Mouse (Mus musculus): ENCODE measurements around the gene D630045J12Rik. TPM values are rescaled to one million over a fixed set of nuclear protein-coding genes. Genes with fewer than 3 reads are reported as not detected.
A peak's percentile ranks its signal among the peaks of the same experiment; 100 is the strongest.

The D630045J12Rik gene
- polyA plus RNA-seq, 1 experiment from 2014 or later = 3.5 TPM

DNA sequence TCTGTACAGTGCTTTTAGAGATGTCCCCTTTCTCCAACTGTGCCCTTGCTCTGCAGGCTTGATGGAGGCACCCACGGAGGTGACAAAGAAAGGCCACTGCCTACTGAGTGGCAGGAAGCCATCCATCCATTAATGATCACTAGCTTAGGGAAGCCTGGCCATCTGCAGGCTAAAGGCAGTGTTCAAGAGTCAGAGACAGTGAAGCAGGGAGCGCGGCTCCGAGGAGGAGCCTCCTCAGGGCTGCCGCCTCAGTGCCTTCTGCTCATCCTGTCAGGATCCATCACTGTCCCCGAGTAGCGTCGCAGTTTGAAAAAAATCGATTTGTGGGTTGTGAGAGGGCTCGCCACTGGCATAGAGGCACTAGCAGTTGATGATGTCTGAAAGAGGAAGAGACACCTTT lies 105.2 kb downstream of the D630045J12Rik start:
- Histone ChIP-seq H3K27ac (no peak overlapping the region), H3K27me3 (replicated peaks) (no peaks in the 10 kb centered on the region), H3K36me3 (peaks cover 5% of the 10 kb centered on the region; the same call in 1 of the 2 replicates), H3K9me3 (no peaks in the 10 kb centered on the region), H3K4me2 (no peak overlapping the region), H3K9ac (no peak overlapping the region), H3K4me1 (peaks cover 7% of the 10 kb centered on the region; the same call in 1 of the 2 replicates), H3K4me3 (replicated peaks) (no peak overlapping the region)
- 92% methylated on average over 10 of the region's 10 CpGs for WGBS
- no peak for ATAC-seq (ENCODE audit: insufficient read depth, low FRiP score, low read depth)

DNA sequence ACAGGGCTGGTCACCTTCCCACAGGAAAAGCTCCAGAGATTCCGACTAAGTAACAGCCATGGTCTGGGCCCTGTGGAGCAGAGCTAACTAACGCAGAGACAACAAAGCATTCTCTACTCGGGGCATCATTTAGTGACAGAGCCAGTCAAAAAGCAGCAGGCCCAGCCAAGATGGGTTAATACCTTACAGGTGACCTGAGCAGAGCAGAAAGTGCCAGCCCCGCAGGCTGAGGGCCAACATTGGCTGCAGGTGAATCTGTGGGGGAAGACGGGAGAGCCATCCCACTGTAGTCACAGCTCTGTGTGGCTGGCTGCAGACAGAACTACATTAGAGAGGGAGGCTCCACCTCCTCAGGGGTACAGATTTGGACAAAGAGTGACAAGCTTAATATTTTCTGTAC lies 106.5 kb downstream of the D630045J12Rik start:
- no peak overlapping the region for H3K4me3 ChIP-seq (replicated peaks)
- 82% methylated on average over 5 of the region's 5 CpGs for WGBS
- H3K9me3 ChIP-seq = no peaks in the 10 kb centered on the region
- H3K4me1 ChIP-seq = peaks cover 7% of the 10 kb centered on the region; the same call in 1 of the 2 replicates
- no peak overlapping the region for H3K4me2 ChIP-seq
- H3K27ac ChIP-seq = no peak overlapping the region
- no peak overlapping the region for H3K9ac ChIP-seq
- no peaks in the 10 kb centered on the region for H3K27me3 ChIP-seq (replicated peaks)
- ATAC-seq (ENCODE audit: insufficient read depth, low FRiP score, low read depth) = no peak
- peaks cover 5% of the 10 kb centered on the region; the same call in 1 of the 2 replicates for H3K36me3 ChIP-seq

GRCm38 (mm10) chr6:38145463-38146065 lies 108.2 kb downstream of the D630045J12Rik start:
- Histone ChIP-seq H3K36me3 (peaks cover 5% of the 10 kb centered on the region; the same call in 1 of the 2 replicates), H3K9ac (no peak overlapping the region), H3K27me3 (replicated peaks) (no peaks in the 10 kb centered on the region), H3K4me1 (peaks cover 7% of the 10 kb centered on the region; the same call in 1 of the 2 replicates), H3K9me3 (no peaks in the 10 kb centered on the region), H3K4me2 (no peak overlapping the region), H3K27ac (peak overlapping the region; percentile 54), H3K4me3 (replicated peaks) (no peak overlapping the region)
- 66% methylated on average over 8 of the region's 8 CpGs for WGBS
- ATAC-seq (ENCODE audit: insufficient read depth, low FRiP score, low read depth) = no peak

DNA sequence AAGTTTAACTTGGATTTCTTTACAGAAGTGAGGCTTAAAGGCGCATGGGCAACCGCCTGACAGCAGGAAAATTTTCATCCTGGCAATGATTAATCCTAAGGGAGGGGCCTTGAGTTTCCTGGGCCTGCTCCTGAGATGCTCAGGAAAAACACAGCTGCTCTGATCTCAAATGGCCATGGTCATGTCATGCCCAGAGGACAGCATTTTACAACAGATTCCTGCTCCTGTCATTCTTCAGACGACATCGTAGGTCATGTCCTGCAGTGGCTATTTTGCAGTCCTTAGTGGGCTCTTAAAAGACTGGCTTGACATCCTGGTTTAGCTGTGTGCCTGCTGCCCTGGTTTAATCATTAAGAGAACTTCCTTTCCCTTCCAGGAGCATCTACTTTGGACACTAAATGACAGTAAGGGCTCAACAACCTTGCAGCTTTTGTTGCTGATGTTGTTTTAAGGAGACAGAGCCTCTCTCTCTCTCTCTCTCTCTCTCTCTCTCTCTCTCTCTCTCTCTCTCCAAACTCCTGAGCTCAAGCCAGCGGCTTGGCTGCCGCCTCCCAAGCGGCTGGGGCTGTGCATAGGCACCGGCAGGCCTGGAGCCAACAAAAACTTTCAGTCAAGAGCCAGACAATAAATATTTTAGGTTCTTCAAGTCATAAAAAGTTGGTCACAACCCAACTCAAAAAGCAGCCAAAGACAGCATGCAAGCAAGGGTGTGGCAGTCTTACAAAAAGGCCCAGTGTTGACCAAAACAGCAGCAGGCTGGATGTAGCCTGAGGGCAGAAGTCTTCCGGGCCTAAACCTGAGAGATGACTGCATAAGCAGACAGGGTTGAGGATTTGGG lies 109.4 kb downstream of the D630045J12Rik start:
- no peak overlapping the region for H3K9ac ChIP-seq
- no peaks in the 10 kb centered on the region for H3K9me3 ChIP-seq
- H3K4me2 ChIP-seq = no peak overlapping the region
- peak overlapping the region; percentile 54 for H3K27ac ChIP-seq
- H3K27me3 ChIP-seq (replicated peaks) = no peaks in the 10 kb centered on the region
- peaks cover 7% of the 10 kb centered on the region; the same call in 1 of the 2 replicates for H3K4me1 ChIP-seq
- 36% methylated on average over 9 of the region's 9 CpGs for WGBS
- H3K36me3 ChIP-seq = peaks cover 2% of the 10 kb centered on the region; the same call in 1 of the 2 replicates
- no peak overlapping the region for H3K4me3 ChIP-seq (replicated peaks)
- no peak for ATAC-seq (ENCODE audit: insufficient read depth, low FRiP score, low read depth)

GRCm38 (mm10) chr6:38140402-38140801 lies 113.4 kb downstream of the D630045J12Rik start:
- peaks cover 12% of the 10 kb centered on the region for H3K36me3 ChIP-seq
- 91% methylated on average over 9 of the region's 9 CpGs for WGBS
- H3K27me3 ChIP-seq (replicated peaks) = no peaks in the 10 kb centered on the region
- H3K9me3 ChIP-seq = no peaks in the 10 kb centered on the region
- ATAC-seq (ENCODE audit: insufficient read depth, low FRiP score, low read depth) = no peak
- H3K4me3 ChIP-seq (replicated peaks) = no peak overlapping the region
- H3K27ac ChIP-seq = no peak overlapping the region
- no peak overlapping the region for H3K9ac ChIP-seq
- H3K4me1 ChIP-seq = peaks cover 7% of the 10 kb centered on the region; the same call in 1 of the 2 replicates
- H3K4me2 ChIP-seq = no peak overlapping the region

GRCm38 (mm10) chr6:38139086-38139485 lies 114.7 kb downstream of the D630045J12Rik start:
- Histone ChIP-seq H3K4me1 (no peaks in the 10 kb centered on the region), H3K36me3 (peaks cover 12% of the 10 kb centered on the region), H3K4me2 (no peak overlapping the region), H3K9ac (no peak overlapping the region), H3K27ac (no peak overlapping the region), H3K9me3 (no peaks in the 10 kb centered on the region), H3K27me3 (replicated peaks) (no peaks in the 10 kb centered on the region), H3K4me3 (replicated peaks) (no peak overlapping the region)
- 80% methylated on average over 3 of the region's 3 CpGs for WGBS
- no peak for ATAC-seq (ENCODE audit: insufficient read depth, low FRiP score, low read depth)

GRCm38 (mm10) chr6:38134806-38135559 lies 118.8 kb downstream of the D630045J12Rik start:
- 83% methylated on average over 8 of the region's 8 CpGs for WGBS
- H3K4me1 ChIP-seq = no peaks in the 10 kb centered on the region
- no peak overlapping the region for H3K9ac ChIP-seq
- H3K4me3 ChIP-seq (replicated peaks) = no peak overlapping the region
- no peak for ATAC-seq (ENCODE audit: insufficient read depth, low FRiP score, low read depth)
- no peaks in the 10 kb centered on the region for H3K27me3 ChIP-seq (replicated peaks)
- H3K27ac ChIP-seq = no peak overlapping the region
- H3K36me3 ChIP-seq = peaks cover 16% of the 10 kb centered on the region
- H3K9me3 ChIP-seq = no peaks in the 10 kb centered on the region
- no peak overlapping the region for H3K4me2 ChIP-seq

GRCm38 (mm10) chr6:38131801-38132231 lies 122.0 kb downstream of the D630045J12Rik start:
- no peak overlapping the region for H3K27ac ChIP-seq
- H3K4me3 ChIP-seq (replicated peaks) = no peak overlapping the region
- no peaks in the 10 kb centered on the region for H3K27me3 ChIP-seq (replicated peaks)
- H3K9me3 ChIP-seq = no peaks in the 10 kb centered on the region
- no peak overlapping the region for H3K4me2 ChIP-seq
- ATAC-seq (ENCODE audit: insufficient read depth, low FRiP score, low read depth) = no peak; the same call in 1 of the 2 replicates
- WGBS = 54% methylated on average over 4 of the region's 4 CpGs
- H3K4me1 ChIP-seq = no peaks in the 10 kb centered on the region
- H3K36me3 ChIP-seq = peaks cover 23% of the 10 kb centered on the region
- H3K9ac ChIP-seq = no peak overlapping the region

DNA sequence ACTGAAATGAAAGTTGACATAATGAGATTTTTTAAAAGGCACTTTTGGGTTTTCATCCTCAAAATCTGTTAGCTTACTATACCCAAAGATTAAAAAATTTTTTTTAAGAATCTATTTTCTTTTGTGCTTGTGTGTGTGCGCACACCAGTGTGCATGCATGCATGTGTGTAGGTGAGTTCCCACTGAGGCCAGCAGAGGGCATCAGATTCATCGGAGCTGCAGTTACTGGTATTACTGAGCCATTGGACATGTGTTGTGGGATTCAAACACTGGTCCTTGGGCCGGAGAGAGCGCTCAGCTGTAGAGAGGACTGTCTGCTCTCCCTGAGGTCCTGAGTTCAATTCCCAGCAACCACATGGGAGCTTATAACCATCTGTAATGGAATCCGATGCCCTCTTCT lies 123.9 kb downstream of the D630045J12Rik start:
- WGBS = 96% methylated on average over 5 of the region's 5 CpGs
- H3K9ac ChIP-seq = no peak overlapping the region
- H3K36me3 ChIP-seq = 0 out of 2 replicates have a peak, but pooled peaks cover 12% of the 10 kb centered on the region
- no peak overlapping the region for H3K4me3 ChIP-seq (replicated peaks)
- H3K27ac ChIP-seq = no peak overlapping the region
- no peaks in the 10 kb centered on the region for H3K4me1 ChIP-seq
- no peak overlapping the region for H3K4me2 ChIP-seq
- no peak for ATAC-seq (ENCODE audit: insufficient read depth, low FRiP score, low read depth)
- no peaks in the 10 kb centered on the region for H3K27me3 ChIP-seq (replicated peaks)
- H3K9me3 ChIP-seq = no peaks in the 10 kb centered on the region

DNA sequence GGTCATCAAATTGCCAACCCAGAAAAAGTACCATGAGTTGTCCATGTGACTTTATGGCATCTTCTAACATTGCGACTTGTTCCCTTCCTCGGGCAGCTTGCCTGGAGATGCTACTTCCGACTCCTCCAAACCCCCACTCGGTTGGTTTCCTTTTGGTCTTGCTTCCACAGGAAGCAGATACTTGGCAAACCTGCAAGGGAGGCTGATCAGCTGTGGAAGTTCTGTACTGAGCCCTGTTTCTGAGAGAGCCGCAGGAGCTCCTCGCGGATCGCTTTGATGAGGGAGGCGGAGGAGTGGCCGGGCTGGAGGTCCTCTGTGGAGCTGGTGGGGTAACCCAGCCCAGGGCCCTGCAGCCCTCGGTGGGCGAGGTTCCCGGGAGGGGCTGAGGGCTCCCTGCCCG lies 125.7 kb downstream of the D630045J12Rik start:
- Histone ChIP-seq H3K4me1 (no peaks in the 10 kb centered on the region), H3K4me2 (no peak overlapping the region), H3K4me3 (replicated peaks) (no peak overlapping the region), H3K36me3 (0 out of 2 replicates have a peak, but pooled peaks cover 12% of the 10 kb centered on the region), H3K27me3 (replicated peaks) (no peaks in the 10 kb centered on the region), H3K9me3 (no peaks in the 10 kb centered on the region), H3K9ac (no peak overlapping the region), H3K27ac (no peak overlapping the region)
- ATAC-seq (ENCODE audit: insufficient read depth, low FRiP score, low read depth) = no peak
- WGBS = 82% methylated on average over 14 of the region's 14 CpGs

DNA sequence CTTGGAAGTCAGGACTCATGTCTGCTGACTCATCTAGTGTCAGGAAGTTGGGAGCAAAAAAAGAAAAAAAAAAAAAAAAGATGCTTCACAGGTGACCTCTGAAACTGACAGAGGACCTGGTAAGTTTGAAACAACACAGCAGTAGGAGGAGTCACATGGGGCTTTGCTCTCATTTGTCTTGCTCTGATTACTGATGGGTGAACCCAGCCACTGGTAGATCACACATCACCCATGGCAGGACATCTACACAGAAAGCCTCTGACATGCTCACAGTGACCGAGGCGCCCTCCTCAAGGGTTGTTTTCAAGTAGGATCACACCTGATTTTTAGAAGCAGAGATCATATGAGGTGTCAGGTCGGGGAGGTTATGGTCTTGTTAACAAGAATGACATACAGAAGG lies 128.3 kb downstream of the D630045J12Rik start:
- no peak for ATAC-seq (ENCODE audit: insufficient read depth, low FRiP score, low read depth)
- no peak overlapping the region for H3K4me2 ChIP-seq
- no peak overlapping the region for H3K27ac ChIP-seq
- H3K36me3 ChIP-seq = 0 out of 2 replicates have a peak, but pooled peaks cover 10% of the 10 kb centered on the region
- no peak overlapping the region for H3K9ac ChIP-seq
- no peaks in the 10 kb centered on the region for H3K27me3 ChIP-seq (replicated peaks)
- no peaks in the 10 kb centered on the region for H3K9me3 ChIP-seq
- no peak overlapping the region for H3K4me3 ChIP-seq (replicated peaks)
- 89% methylated on average over 3 of the region's 3 CpGs for WGBS
- H3K4me1 ChIP-seq = no peaks in the 10 kb centered on the region
